Mouse (Mus musculus) hindbrain, embryonic 12.5 days (tissue): ENCODE results near the gene Lst1. TPM values are rescaled to one million over a fixed set of nuclear protein-coding genes. Genes with fewer than 3 reads are reported as not detected.
"Not testable (repeated sequence)": the region's sequence is repeated elsewhere in the genome, so short reads cannot be mapped to it uniquely, and the experiment has no call there.

ENCODE experiments used
- ATAC-seq: fragments of 200-750 bp; cut with Nextera tagmentation; 2 replicates; pipeline ENCODE4 v1.8.0; 2017; ENCODE audit warnings: moderate TSS enrichment; ENCODE audit not compliant: low FRiP score
- H3K27ac ChIP-seq: fragments of 300-500 bp; sonication (generic); 2 replicates; pipeline ENCODE4 v1.5.1; 2016; ENCODE audit warnings: mild to moderate bottlenecking
- H3K27me3 ChIP-seq: fragments of 300-500 bp; sonication (generic); 2 replicates; pipeline ENCODE4 v1.6.1; 2016; ENCODE audit warnings: mild to moderate bottlenecking
- H3K36me3 ChIP-seq: fragments of 300-500 bp; sonication (generic); 2 replicates; pipeline ENCODE4 v1.6.1; 2016; ENCODE audit warnings: mild to moderate bottlenecking
- H3K4me1 ChIP-seq: fragments of 300-500 bp; sonication (generic); 2 replicates; pipeline ENCODE4 v1.6.1; 2016
- H3K4me2 ChIP-seq: fragments of 300-500 bp; sonication (generic); replicated peaks from 2 replicates; pipeline ENCODE4 v1.6.1; 2016; ENCODE audit warnings: mild to moderate bottlenecking
- H3K4me3 ChIP-seq: fragments of 300-500 bp; sonication (generic); 2 replicates; pipeline ENCODE4 v1.5.1; 2016; ENCODE audit warnings: mild to moderate bottlenecking
- H3K9ac ChIP-seq: fragments of 300-500 bp; sonication (generic); 2 replicates; pipeline ENCODE4 v1.6.1; 2016; ENCODE audit warnings: mild to moderate bottlenecking, moderate library complexity
- H3K9me3 ChIP-seq: fragments of 300-500 bp; sonication (generic); replicated peaks from 2 replicates; pipeline ENCODE4 v1.6.1; 2016; ENCODE audit warnings: mild to moderate bottlenecking
- WGBS: fragments of 180-500 bp; shearing (Covaris S2); methylation state at CpG from one replicate; pipeline ENCODE4 v1.1.7; 2016; 5-methylcytosine and 5-hydroxymethylcytosine counted together
- polyA plus RNA-seq: library from polyadenylated mRNA; unstranded; fragments of >200 nt; fragmentation: Nextera tagmentation; extraction: Ambion mirVana; gene quantifications from 2 replicates; pipeline ENCODE4 v1.2.1, GENCODE M21; 2016

The Lst1 gene
- 6.1 and 6.9 TPM in 2 replicates for polyA plus RNA-seq

- H3K4me1 ChIP-seq, result peaks cover 4% of the 10 kb centered on the region
- H3K9ac ChIP-seq, result no peak within 1 kb of the TSS
- WGBS, result 67% methylated on average over 7 of the region's 7 CpGs
- H3K4me2 ChIP-seq, result no peak within 1 kb of the TSS
- no peaks in the 10 kb centered on the region for H3K9me3 ChIP-seq
- no peak for ATAC-seq
- H3K4me3 ChIP-seq, result no peak within 1 kb of the TSS
- no peaks in the 10 kb centered on the region for H3K36me3 ChIP-seq
- H3K27ac ChIP-seq, result no peak within 1 kb of the TSS
- 0 out of 2 replicates have a peak, but pooled peaks cover 9% of the 10 kb centered on the region for H3K27me3 ChIP-seq
Observed at GRCm38 (mm10) chr17:35187959-35188610, at the start of gene Lst1. TSS of gene Lst1 (minus strand) at chr17:35188439.

- Histone ChIP-seq H3K9me3 (no peaks in the 10 kb centered on the region), H3K4me3 (no peak overlapping the region), H3K4me2 (0 out of 2 replicates have a peak overlapping the region, but pooled peaks have one; percentile 5), H3K9ac (no peak overlapping the region), H3K27ac (no peak overlapping the region), H3K27me3 (no peaks in the 10 kb centered on the region), H3K36me3 (0 out of 2 replicates have a peak, but pooled peaks cover 7% of the 10 kb centered on the region), H3K4me1 (peaks cover 37% of the 10 kb centered on the region)
- 89% methylated on average over 12 of the region's 12 CpGs for WGBS
- ATAC-seq, result no peak
Observed at GRCm38 (mm10) chr17:35237504-35237903, 49.3 kb upstream of the Lst1 start.

GRCm38 (mm10) chr17:35236996-35237395, 48.8 kb upstream of the Lst1 start:
- 69% methylated on average over 9 of the region's 9 CpGs for WGBS
- no peak for ATAC-seq
- Histone ChIP-seq H3K4me2 (peak overlapping the region; percentile 78), H3K27me3 (no peaks in the 10 kb centered on the region), H3K9me3 (no peaks in the 10 kb centered on the region), H3K27ac (peak overlapping the region; percentile 95; the same call in 1 of the 2 replicates), H3K4me1 (peaks cover 37% of the 10 kb centered on the region), H3K9ac (peak overlapping the region; percentile 85), H3K4me3 (peak overlapping the region; percentile 56), H3K36me3 (0 out of 2 replicates have a peak, but pooled peaks cover 7% of the 10 kb centered on the region)

GRCm38 (mm10) chr17:35236390-35236746, 48.1 kb upstream of the Lst1 start:
- 0 out of 2 replicates have a peak, but pooled peaks cover 7% of the 10 kb centered on the region for H3K36me3 ChIP-seq
- peak overlapping the region; percentile 85 for H3K9ac ChIP-seq
- under 1% methylated on average over 18 of the region's 18 CpGs for WGBS
- H3K4me3 ChIP-seq, result peak overlapping the region; percentile 56
- peak overlapping the region; percentile 78 for H3K4me2 ChIP-seq
- H3K27ac ChIP-seq, result peak overlapping the region; percentile 95
- H3K27me3 ChIP-seq, result no peaks in the 10 kb centered on the region
- ATAC-seq, result peak; percentile 81
- H3K9me3 ChIP-seq, result no peaks in the 10 kb centered on the region
- peaks cover 41% of the 10 kb centered on the region for H3K4me1 ChIP-seq

- Histone ChIP-seq H3K36me3 (peaks cover 9% of the 10 kb centered on the region; the same call in 1 of the 2 replicates), H3K9me3 (no peaks in the 10 kb centered on the region), H3K4me1 (peaks cover 39% of the 10 kb centered on the region), H3K27ac (peak within 1 kb of the TSS; percentile 95), H3K4me3 (peak within 1 kb of the TSS; percentile 56), H3K4me2 (peak within 1 kb of the TSS; percentile 78), H3K27me3 (no peaks in the 10 kb centered on the region), H3K9ac (peak within 1 kb of the TSS; percentile 85)
- under 1% methylated on average over 35 of the region's 35 CpGs for WGBS
- peak; percentile 77 for ATAC-seq
Observed at GRCm38 (mm10) chr17:35235614-35236389, 47.6 kb upstream of the Lst1 start, which contains the start of gene Nfkbil1. TSS of gene Nfkbil1 (minus strand) at chr17:35235792.

GRCm38 (mm10) chr17:35234903-35235302, 46.7 kb upstream of the Lst1 start:
- ATAC-seq, result peak; percentile 4; the same call in 1 of the 2 replicates
- WGBS, result 8% methylated on average over 31 of the region's 31 CpGs
- no peaks in the 10 kb centered on the region for H3K27me3 ChIP-seq

GRCm38 (mm10) chr17:35234090-35234489, 45.9 kb upstream of the Lst1 start:
- H3K27ac ChIP-seq, H3K9ac ChIP-seq, H3K27me3 ChIP-seq, H3K9me3 ChIP-seq, H3K4me3 ChIP-seq, ATAC-seq: not testable (repeated sequence)
- Histone ChIP-seq H3K36me3 (peaks cover 21% of the 10 kb centered on the region), H3K4me2 (peak overlapping the region; percentile 78), H3K4me1 (peaks cover 34% of the 10 kb centered on the region)
- 96% methylated on average over 7 of the region's 7 CpGs for WGBS

More at GRCm38 (mm10) chr17:35234903-35235302, 46.7 kb upstream of the Lst1 start:
- Histone ChIP-seq H3K36me3 (peaks cover 13% of the 10 kb centered on the region), H3K9me3 (no peaks in the 10 kb centered on the region), H3K9ac (peak overlapping the region; percentile 85), H3K4me2 (peak overlapping the region; percentile 78), H3K4me1 (peaks cover 34% of the 10 kb centered on the region), H3K27ac (peak overlapping the region; percentile 95), H3K4me3 (peak overlapping the region; percentile 56)

GRCm38 (mm10) chr17:35233114-35233980, 45.1 kb upstream of the Lst1 start, which contains the start of gene Atp6v1g2:
TSS of gene Atp6v1g2 (plus strand) at chr17:35233660.
- Histone ChIP-seq H3K4me1 (peaks cover 34% of the 10 kb centered on the region), H3K9ac (peak within 1 kb of the TSS; percentile 85; the same call in 1 of the 2 replicates), H3K36me3 (peaks cover 28% of the 10 kb centered on the region), H3K27ac (peak within 1 kb of the TSS; percentile 95; the same call in 1 of the 2 replicates), H3K9me3 (no peaks in the 10 kb centered on the region), H3K27me3 (no peaks in the 10 kb centered on the region), H3K4me3 (peak within 1 kb of the TSS; percentile 56), H3K4me2 (peak within 1 kb of the TSS; percentile 78)
- no peak for ATAC-seq
- 84% methylated on average over 18 of the region's 18 CpGs for WGBS

- H3K4me2 ChIP-seq, result 0 out of 2 replicates have a peak overlapping the region, but pooled peaks have one; percentile 1
- WGBS, result 94% methylated on average over 5 of the region's 5 CpGs
- H3K27me3 ChIP-seq, result no peaks in the 10 kb centered on the region
- H3K27ac ChIP-seq, result no peak overlapping the region
- H3K9ac ChIP-seq, result no peak overlapping the region; the same call in 1 of the 2 replicates
- H3K4me1 ChIP-seq, result peaks cover 34% of the 10 kb centered on the region
- ATAC-seq, result no peak
- peaks cover 35% of the 10 kb centered on the region for H3K36me3 ChIP-seq
- H3K4me3 ChIP-seq, result no peak overlapping the region
- H3K9me3 ChIP-seq, result no peaks in the 10 kb centered on the region
Observed at GRCm38 (mm10) chr17:35232659-35233058, 44.4 kb upstream of the Lst1 start.

- Histone ChIP-seq H3K36me3 (peaks cover 40% of the 10 kb centered on the region), H3K27ac (no peak overlapping the region), H3K4me1 (peaks cover 34% of the 10 kb centered on the region), H3K9ac (no peak overlapping the region; the same call in 1 of the 2 replicates), H3K4me2 (peak overlapping the region; percentile 31), H3K4me3 (no peak overlapping the region), H3K27me3 (no peaks in the 10 kb centered on the region), H3K9me3 (no peaks in the 10 kb centered on the region)
- 13% methylated on average over 12 of the region's 12 CpGs for WGBS
- no peak for ATAC-seq
Observed at GRCm38 (mm10) chr17:35232043-35232442, 43.8 kb upstream of the Lst1 start.

- Histone ChIP-seq H3K9ac (no peak overlapping the region), H3K27ac (no peak overlapping the region), H3K4me1 (peaks cover 28% of the 10 kb centered on the region), H3K9me3 (no peaks in the 10 kb centered on the region), H3K4me2 (no peak overlapping the region), H3K4me3 (no peak overlapping the region), H3K27me3 (no peaks in the 10 kb centered on the region), H3K36me3 (peaks cover 43% of the 10 kb centered on the region)
- no peak for ATAC-seq
- WGBS, result 90% methylated on average over 10 of the region's 10 CpGs
Observed at GRCm38 (mm10) chr17:35231022-35231421, 42.8 kb upstream of the Lst1 start.
